Mouse (Mus musculus): ENCODE data around the gene Mbnl2. TPM values are rescaled to one million over a fixed set of nuclear protein-coding genes. Genes with fewer than 3 reads are reported as not detected.

Gene Mbnl2
- total RNA-seq, 2 experiments from 2014 or later = 182 to 201 TPM

DNA sequence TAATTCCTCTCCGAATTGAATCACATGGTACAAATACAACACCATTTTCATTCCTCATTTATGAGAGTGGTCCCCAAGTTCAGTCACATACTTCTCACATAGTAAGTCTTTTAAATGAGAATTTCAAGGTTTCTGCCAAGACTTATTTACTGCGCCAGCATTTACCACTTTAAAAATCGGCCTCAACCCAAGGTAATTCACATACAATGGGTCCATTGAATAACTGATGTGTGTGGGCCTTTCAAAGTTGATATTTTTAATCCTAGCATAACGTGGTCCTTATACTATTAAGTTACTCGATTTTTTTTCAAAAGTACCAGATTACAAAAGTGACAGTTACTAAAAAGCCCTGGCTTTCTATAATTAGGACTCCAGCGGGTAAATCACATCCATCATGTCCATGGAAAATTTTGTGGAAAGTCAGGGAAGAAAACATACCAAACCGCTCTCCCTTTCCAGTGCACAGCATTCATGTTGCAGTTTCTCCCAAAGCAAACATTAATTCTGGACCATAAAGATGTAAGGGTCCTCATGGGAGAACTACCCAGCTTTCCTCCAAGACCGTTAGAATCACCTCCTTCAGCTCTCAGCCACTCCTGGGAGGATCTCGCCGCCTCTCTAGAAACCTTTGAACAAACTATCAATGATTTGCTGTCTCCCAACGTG lies 107.8 kb downstream of the Mbnl2 start:
- no peak for DNase-seq

DNA sequence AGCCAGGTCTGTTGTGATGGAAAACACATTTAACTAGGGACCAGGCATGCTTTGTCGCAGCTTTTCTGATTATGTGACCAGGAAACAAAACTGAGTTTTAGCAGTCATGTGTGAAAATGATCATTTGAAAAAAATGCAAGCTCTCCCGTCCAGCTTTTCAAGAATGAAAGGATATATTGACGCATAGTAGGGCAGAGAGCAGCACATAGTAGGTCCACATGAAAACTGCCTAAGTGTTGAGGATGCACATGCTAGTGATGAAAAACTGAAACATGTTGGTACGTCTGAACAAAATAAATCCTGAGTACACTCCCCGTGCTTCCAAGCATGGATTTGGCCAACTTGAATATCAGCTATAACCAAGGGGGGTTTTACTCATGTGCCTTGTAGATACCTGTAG lies 109.1 kb downstream of the Mbnl2 start:
- no peak for DNase-seq

DNA sequence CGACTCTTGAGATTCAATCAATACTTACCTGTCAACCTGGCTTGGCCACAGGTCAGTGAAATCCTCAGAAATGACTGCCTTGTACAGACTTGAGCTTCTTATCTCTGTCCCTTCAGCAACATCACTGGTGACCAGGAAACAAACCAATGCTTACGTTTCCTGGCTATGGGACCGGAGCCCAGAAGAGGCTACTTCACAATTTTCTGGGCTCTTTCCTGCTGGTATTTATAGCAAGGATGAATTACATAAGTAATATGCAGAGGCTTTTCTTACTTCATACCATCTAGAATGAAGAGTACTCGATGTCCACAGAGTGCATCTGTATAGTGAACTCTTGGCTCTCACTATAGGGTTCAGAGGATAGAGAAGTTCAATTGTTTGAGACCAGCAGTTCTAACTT lies 111.8 kb downstream of the Mbnl2 start:
- DNase-seq = no peak

DNA sequence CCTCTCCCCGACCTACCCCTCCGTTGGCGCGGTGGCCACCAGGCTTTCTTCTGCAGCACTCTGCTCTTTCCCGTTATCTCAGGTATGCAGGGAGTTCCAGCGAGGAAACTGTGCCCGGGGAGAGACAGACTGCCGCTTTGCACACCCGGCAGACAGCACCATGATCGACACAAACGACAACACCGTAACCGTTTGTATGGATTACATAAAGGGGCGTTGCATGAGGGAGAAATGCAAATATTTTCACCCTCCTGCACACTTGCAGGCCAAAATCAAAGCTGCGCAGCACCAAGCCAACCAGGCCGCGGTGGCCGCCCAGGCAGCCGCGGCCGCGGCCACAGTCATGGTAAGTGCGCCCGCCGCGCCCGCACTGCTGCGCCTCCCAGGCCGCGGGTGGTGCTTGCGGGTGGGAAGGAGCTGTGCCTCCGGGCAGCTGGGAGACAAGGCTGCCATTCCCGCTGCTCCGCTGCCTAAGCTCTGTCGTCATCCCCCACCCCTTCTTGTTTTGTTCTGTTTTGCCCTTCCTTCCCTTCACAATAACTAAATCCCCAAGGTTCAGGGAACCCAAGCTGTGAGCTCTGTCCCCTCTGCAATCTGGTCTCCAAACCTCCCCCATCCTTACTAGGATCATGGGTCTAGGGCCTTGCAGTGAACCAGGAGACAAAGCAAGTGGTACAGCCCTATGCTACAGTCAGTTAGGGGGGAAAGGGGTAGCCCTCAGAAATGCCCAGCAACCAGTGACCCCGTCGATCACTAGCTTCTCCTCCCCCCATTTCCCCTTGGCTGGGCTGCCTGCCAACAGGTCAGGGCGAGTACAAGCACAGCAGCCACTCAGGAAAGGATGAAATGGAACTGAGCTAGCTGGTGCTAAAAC lies 113.6 kb downstream of the Mbnl2 start:
- peak; percentile 54 for DNase-seq

DNA sequence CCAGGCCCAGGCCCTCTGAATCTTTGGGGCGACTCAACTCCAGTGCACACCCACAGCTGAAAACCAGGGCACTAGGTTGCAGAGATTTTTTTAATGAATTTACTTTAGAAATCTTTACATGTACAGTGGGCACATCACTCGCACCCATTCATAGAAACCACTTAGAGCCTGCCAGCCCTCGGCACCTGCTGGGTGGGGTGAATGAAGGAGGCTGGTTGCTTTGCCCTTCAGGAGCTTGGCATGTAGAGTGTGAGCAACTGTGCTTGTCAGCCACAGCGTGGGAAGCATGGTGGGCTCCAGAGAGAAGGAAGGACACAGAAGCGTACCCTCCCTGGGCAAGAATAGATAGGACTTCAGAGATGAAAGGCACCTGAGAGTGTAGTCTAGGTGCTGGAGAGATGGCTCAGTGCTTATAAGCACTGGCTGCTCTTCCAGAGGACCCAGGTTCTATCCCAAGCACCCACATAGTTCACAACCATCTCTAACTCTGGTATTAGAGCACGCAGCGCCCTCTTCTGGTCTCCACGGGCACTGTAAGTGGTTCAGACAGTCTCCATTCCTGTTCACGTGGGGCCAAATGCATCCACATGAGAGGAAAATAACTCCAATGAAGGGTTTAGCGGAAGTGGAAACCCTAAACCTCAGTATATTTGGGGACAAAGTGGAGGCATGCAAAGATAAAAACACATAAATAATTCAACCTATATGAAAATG lies 114.9 kb downstream of the Mbnl2 start:
- no peak for DNase-seq

DNA sequence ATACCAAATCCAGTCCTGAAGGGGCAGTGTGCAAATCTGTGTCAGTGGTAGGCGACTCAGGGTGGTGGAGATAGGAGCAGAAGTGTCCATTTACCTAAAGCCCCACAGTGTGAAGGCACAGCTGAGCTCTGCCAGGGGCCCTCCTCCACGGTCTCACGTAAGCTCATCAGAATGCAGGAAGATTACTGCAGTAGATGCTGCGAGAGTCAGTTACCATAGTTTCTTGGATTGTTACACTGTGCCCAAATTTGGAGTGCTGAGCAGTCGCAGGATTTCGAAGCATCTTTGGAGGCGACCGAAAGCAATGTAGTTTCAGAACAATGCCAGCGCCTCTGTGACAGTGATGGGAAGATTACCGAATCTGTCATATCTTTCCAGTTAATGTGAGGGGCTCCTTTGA lies 116.2 kb downstream of the Mbnl2 start:
- no peak for DNase-seq

DNA sequence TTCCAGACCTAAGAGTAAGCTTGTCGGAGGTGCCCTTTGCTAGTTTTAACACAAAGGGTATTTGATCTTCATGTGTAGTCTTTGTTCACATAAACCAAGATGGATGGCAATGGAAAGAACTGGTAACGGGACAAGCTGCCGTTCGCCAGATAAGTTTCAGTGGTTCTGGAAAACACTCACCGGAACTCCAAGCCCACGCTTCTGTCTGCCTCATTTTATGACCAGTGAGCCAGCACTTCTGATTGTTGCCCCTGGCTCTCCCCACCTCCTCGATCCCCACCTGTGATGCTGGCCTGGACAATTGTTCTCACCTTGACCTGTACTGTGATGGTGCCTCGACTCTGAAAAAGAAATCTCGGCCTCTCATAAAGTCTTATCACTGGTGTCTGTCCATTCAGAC lies 117.0 kb downstream of the Mbnl2 start:
- DNase-seq = no peak

DNA sequence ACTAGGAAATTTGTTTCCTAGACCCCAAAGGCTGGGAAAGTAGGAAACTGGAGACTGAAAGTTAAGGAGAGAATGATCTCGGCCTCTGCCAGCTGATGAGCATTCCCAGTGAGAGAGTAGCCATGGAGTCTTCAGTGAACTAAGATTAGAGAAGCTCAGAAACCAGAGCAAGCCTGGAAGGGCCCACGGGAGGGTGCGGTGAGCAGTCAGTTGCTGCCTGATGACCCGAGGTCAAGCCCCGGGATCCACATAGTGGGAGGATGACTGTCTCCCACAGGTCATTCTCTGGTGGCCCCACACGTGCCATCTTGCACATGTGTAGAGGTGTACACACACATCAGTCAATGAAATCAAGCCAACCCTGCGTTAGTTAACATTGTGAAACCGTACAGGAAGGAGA lies 118.0 kb downstream of the Mbnl2 start:
- no peak for DNase-seq

DNA sequence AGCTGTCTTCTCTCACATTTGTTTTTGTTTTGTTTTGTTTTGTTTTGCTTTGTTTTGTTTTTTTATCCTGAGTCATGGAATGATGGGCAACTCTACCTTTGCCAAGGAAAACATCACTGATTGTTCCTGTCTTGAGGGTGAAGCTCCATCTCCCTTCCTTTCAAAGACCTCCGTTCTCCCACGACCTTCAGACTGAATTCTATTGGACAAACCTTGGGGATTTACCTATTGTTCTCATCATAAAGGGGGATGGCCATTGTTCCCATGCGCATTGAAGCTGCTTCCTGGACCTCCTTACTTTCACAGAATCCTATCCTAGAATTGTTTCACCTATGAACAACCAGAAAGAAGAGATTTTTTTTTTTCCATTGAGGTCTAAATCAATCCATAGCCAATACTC lies 118.7 kb downstream of the Mbnl2 start:
- DNase-seq = no peak

DNA sequence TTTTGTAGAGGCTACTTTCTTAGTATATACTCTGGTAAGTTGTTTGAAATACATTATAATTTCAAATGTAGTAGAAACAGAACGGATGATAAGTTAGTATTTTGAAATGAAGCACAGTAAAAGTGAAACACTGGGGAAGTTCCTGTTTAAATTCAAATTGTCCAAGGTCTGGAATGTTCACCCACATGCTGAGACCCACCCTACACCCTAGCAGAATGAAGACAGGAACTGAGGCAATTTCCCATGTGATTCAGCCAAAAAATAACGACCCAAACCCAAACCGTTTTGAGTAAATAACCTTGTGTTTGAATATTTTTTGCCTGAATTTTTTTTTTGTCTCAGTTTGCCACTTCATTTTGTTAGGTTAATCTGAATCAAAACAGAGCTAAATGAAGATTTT lies 119.4 kb downstream of the Mbnl2 start:
- no peak for DNase-seq

DNA sequence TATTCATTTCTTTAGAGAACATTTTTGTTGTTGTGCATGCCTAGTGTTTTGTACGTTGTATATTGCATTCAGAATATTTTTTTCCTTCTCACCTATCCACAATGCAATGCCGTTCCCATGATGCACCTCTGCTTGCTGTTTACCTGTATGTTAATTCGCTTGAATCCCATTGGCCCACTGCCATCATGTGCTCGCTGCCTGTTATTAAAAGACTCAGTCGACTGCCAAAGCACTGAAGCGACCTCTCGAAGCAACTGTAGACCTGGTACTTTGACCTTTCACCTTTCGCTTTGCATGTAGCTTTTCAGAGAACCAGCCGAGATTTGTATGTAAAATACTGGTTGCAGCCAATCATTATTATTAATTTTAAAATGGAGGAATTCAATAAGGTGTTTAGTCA lies 120.0 kb downstream of the Mbnl2 start:
- no peak for DNase-seq

DNA sequence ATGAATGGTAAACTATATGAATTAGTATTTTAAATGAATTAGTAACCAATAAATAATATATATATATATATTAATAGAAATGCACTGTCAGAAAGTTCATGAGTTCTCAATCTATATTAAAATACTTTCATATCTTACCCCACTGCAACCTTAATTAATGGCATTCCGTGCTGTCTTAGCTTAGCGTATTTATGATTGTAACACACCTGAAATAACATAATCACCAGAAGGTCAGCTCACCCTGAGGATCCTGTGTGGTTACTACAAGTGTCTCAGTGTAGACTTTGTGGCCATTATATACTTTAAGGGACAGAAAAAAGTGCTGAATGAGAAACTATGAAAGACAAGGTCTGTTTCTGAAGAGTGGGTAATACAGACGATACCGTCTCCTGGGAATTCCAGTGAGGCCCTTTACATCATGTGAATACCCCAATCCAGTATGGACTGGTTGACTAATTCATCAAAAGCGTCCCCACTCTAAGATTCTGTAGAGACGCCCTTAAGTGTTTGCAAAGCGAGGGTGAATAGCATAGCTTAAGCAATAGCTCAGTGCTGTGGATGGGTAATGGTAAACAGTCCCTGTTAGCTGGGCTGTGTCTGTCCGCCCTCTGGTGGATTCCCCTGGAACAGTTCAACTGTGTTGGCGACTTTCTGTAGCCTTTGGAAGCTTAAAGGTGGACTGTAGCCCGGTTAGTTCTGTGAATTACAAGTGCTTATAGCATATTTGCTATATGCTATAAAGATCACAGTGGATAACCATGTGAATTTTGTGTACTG lies 122.6 kb downstream of the Mbnl2 start:
- DNase-seq = peak; percentile 85

DNA sequence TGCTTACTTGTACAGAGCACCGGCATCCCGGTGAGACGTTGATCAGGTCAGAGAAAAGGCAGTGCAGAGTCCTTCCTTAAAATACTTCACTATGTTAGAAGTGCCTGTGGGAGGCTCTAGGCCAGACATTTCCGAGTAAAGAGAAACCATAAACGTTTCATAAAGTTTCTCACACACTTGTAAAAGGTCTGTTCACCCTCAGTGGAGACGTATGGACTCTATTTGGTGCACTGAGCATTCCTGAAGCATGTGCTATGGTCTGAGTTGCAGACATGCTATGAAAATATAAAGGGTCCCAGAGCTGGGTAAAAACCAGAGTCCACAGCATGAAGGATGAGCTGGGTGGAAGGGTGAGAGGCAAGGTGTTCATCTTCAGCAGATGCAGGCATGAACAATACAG lies 124.1 kb downstream of the Mbnl2 start:
- no peak for DNase-seq

DNA sequence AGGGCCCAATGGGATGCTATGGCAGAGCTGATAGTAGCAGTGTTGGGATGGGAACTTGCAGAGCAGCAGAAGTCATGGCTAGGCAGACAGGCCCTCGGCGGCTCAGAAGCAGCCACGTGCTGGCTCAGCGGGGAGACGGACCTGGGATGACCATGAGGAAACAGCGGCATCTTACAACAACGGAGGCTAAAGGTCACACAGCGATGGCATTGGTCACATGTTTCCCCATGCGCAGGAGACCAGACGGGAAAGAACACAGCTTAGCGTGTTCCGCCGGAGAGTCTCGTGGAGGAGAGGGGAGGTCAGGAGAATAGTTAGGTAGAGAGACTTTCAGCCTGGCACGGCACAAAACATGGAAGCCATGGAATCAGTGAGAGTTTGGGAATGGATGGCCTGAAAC lies 125.7 kb downstream of the Mbnl2 start:
- DNase-seq = no peak

DNA sequence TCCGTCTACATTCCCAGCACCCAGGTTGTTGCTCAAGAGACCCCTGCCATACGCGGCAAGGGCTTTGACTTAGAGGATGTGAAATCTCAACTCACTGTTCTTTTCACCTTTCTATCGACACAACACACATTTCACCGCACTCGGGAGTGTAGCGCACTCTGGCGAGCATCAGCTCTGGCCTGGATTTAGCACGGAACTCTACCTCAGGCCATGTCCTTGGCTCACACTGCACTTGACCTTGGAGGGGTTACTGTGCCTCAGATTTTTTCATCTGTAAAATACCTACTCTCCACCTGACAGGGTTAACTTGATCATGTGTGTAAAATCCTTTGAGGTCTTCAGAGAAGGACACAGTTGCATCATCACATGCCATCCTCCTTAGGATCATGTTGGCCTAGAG lies 127.2 kb downstream of the Mbnl2 start:
- no peak for DNase-seq

DNA sequence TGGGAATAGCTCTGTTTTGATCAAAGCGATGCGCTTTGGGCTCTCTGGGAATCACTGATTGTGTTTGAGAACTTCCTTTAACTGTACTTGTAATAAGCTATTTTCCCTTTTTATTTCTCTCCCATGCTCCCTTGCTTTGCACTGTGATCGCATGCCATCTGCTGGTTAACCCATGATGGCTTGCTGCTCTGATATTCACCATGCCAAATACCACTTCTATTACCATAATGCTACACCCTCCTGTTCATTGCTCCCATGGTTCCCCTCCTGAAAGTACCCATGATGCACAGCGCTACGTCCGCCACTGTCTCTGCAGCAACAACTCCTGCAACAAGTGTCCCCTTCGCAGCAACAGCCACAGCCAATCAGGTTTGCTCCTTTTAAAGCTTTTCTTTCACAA lies 128.9 kb downstream of the Mbnl2 start:
- no peak for DNase-seq

DNA sequence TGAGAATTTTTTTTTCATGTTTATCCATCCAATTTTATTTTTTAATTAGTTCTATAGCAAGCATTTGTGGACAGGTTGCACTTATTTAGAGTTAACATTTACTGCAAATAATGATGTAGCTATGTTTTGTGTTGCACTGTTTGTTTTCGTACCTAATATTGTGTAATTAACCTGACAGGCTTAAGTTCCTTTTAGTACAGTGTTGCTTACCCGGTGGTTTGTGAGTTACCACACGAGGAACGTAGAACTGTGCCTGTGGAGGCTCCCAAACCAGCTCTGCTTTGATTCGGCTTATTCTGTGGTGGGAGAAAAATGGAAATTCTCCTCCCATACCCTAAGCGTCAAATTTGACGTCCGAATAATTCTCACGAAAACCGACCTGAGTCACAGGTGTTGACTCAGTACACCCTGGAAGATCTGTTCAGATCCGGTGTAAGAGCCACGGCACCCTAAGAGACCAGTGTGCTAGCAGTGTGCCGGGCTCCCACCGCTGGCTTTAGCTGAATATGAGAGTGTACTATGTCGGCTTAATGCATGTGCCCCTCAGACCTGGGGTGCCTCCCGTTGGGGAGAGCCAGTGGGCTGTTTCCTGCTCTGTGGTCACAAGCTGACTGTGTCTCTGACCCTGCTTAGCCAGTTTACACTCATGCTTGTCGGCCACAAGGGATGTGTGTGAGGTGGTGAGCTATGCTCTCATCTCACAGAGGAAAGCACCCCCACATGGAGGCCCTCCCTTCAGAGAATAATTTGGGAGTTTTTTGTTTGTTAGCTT lies 129.5 kb downstream of the Mbnl2 start:
- no peak for DNase-seq

DNA sequence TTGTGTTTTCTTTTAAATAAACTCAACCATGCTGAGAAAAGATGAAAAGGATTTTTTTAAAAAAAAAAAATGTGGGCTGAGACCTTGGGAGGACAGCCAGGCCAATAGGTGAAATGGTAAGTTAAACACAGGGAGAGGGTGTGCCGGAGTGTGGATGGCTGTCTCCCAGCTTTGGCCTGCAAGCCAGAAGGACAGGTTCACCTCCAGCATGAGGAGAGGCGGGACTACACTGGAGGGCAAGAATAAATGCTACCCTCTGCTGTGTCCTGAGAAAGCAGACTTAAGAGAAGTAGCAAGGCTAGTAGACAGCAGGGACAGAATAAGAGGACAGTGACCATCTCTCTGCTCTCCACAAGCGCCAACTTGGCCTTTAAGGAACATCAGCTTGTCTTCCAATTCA lies 130.1 kb downstream of the Mbnl2 start:
- DNase-seq = no peak

DNA sequence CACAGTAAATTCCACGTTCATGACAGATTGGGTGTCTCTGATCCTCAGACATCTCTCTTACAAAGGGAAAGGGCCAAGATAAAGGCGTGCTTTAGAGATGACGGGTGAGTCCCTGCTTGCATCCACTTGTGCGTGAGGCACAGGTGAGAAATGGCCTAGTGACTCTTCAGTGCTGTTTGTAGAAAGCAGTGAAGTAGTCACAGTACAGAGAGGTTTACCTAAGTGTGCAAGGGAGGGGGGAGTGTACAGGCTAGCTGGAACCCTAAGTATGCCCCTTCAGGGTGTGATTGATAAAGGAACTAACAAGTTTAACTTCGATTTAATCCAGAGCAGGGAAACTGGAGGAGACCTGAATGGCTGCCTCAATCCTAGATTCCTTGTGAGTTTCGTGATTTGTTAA lies 130.8 kb downstream of the Mbnl2 start:
- DNase-seq = no peak

DNA sequence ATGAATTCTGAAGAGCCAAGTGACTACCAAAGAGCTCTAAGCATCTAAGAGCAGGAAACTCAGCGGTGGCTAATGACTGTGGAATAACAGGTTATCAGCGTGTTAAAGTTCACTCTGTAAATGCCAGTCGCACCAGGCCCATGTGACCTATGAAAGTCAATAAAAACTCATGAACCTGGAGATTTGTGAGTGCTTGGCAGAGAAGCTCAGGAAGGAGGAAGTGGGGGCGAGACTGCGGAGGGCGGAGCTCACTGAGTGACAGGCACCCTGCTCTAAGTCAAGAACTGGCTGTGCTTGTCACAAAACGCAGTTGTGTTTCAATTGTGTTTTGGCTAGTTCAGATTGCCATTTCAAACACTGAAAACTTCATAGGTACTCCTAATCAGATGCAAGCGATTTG lies 131.4 kb downstream of the Mbnl2 start:
- peak; percentile 46 for DNase-seq

DNA sequence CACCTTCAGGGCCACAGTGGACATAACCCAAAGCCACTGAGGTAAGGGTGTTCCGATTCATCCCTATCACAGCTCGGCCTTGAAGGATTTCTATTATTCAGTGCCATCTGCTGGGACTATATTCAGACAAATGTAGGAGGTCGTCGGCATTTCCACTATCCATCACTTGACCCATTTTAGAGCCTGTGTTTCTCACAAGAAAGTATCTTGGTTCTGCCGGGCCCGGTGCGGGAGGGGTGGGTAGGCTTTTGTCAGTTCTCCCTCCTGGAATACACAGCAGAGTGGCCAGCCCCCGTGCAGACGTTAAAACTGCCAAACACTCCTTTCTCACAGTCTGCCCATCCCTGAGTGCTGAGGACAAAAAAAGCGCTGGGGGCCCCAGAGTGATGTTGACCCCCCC lies 134.4 kb downstream of the Mbnl2 start:
- no peak for DNase-seq

DNA sequence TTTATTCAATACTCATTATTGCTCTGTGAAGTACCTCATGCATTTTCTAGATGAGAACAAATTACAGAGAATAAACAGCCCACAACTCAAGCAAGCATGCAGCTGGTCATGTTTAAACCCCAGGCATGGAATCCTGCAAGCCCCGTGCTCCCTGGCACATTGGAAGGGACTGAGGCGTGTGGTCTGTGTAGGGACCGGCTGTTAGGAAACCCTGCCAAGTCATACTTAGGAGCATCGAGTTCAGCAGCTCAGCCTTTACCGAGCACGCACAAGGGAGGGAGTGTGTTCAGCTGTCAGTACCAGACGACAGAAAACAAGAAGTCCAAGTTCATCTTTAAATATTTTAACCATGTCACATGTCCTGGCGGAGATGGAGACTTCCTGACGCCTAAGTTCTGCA lies 141.4 kb downstream of the Mbnl2 start:
- DNase-seq = no peak

Data from adrenal gland, postnatal 10 days (tissue).